8 mouse cellular contexts compared by ENCODE assay signal in genomic region chr19:45076586-45077510, GRCm38 (mm10). TPM values are rescaled to one million over a fixed set of nuclear protein-coding genes. Genes with fewer than 3 reads are reported as not detected.
DNase-seq lines count a peak whose midpoint lies in the region; ATAC-seq lines count a peak whose summit lies in the region.

No protein-coding gene starts in this region.

- no peak for ATAC-seq in neural tube, embryonic 14.5 days (ENCODE audit: low read depth)

- peaks cover 44% of the 10 kb centered on the region for H3K27me3 ChIP-seq in neural tube, embryonic 14.5 days (ENCODE audit: control insufficient read depth, insufficient read depth, low read length)

- DNase-seq in right cerebral cortex, adult 18-20 months = peak; percentile 64
- no peak for DNase-seq in right cerebral cortex, postnatal 36 days (ENCODE audit: low spot score in 2 of 2)
- DNase-seq in cerebellum, postnatal 25 days = peak; percentile 78 to 81
- peak; percentile 57 for DNase-seq in gastrocnemius, postnatal 25 days
- DNase-seq in kidney, adult 18-20 months = peak; percentile 74
- peak; percentile 66 to 69 for DNase-seq in lung, adult 18-20 months
- peak; percentile 62 for DNase-seq in urinary bladder, postnatal 25 days (ENCODE audit: low spot score)

- H3K9me3 ChIP-seq in neural tube, embryonic 14.5 days (ENCODE audit: control insufficient read depth, low read length) = no peaks in the 10 kb centered on the region

- H3K4me2 ChIP-seq in neural tube, embryonic 14.5 days (ENCODE audit: low read depth, low read length) = peak overlapping the region; percentile 99

- H3K27ac ChIP-seq in neural tube, embryonic 14.5 days (ENCODE audit: low read depth, low read length) = no peak overlapping the region

- H3K36me3 ChIP-seq in neural tube, embryonic 14.5 days (ENCODE audit: control insufficient read depth, insufficient read depth, low read length) = no peaks in the 10 kb centered on the region

- WGBS in neural tube, embryonic 14.5 days = under 1% methylated on average over 62 of the region's 62 CpGs

- H3K4me1 ChIP-seq in neural tube, embryonic 14.5 days (ENCODE audit: control insufficient read depth, insufficient read depth, low read length) = peaks cover 20% of the 10 kb centered on the region

- H3K4me3 ChIP-seq in neural tube, embryonic 14.5 days (ENCODE audit: low read depth, low read length) = peak overlapping the region; percentile 26

- H3K9ac ChIP-seq in neural tube, embryonic 14.5 days (replicated peaks; ENCODE audit: low read depth, low read length) = no peak overlapping the region; the same call in 1 of the 2 replicates

RNA-seq across cellular contexts. Expression of gene Kazald1, which starts 1.8 kb away (rescaled TPM):
- 1 to 10 TPM; 5.4 to 6.3 TPM for total RNA-seq in gastrocnemius, postnatal 25 days (2021)
- 1.2 and 2.1 TPM in 2 replicates for polyA plus RNA-seq in neural tube, embryonic 14.5 days (2014; fragmentation: Nextera tagmentation; extraction: Ambion mirVana)

RNA-seq across cellular contexts. Expression of gene Sfxn3, which starts 29.5 kb away (rescaled TPM):
- total RNA-seq in gastrocnemius, postnatal 25 days (2021) = 10 to 100 TPM; 20.7 to 22.5 TPM
- 73.7 and 79.6 TPM in 2 replicates for polyA plus RNA-seq in neural tube, embryonic 14.5 days (2014; fragmentation: Nextera tagmentation; extraction: Ambion mirVana)

RNA-seq across cellular contexts. Expression of gene Pdzd7, which starts 31.3 kb away (rescaled TPM):
- total RNA-seq in gastrocnemius, postnatal 25 days (2021) = 1 to 10 TPM; 5.4 to 5.9 TPM
- 2.3 and 2.5 TPM in 2 replicates for polyA plus RNA-seq in neural tube, embryonic 14.5 days (2014; fragmentation: Nextera tagmentation; extraction: Ambion mirVana)

Comparison
In these comparisons a context has a peak if more than half of its experiments do, and no peak if none do; other contexts are left out.
1. DNase-seq: peak in right cerebral cortex, adult 18-20 months (single experiment), cerebellum, postnatal 25 days (2 of 2), gastrocnemius, postnatal 25 days (single experiment), kidney, adult 18-20 months (single experiment), lung, adult 18-20 months (2 of 2) and urinary bladder, postnatal 25 days (single experiment); none in right cerebral cortex, postnatal 36 days (0 of 2).